In the genomic region with DNA sequence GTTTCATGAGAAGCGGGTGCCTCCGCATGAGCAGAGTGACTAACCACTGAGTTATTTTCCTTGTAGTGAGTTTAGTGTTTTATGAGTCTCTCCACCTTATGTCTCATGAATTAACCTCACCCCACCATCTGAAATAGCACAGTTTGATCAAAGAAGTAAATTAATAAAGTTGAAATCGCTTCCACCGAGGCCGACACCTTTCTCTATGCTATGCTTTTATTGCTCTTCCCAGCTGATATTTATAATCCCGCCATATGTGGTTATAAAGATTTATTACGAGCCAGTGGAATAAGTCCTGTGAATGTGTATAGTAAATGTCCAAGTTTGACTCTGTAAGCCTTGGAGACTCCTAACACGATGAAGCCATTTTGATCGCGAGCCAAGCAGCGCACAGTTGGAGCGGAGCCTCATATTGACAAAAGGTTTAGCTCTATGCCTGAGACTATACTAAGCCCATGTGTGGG, we compare ENCODE assay signal across 24 mouse cellular contexts.
DNase-seq lines count a peak whose midpoint lies in the region; ATAC-seq and TF ChIP-seq lines count a peak whose summit lies in the region.
"Had no signal": no experiment of that assay in that cellular context is flagged by ENCODE, and none has a peak within 500 bp of the region (broad histone marks: within the 10 kb centered on the region; RNA-seq: fewer than 3 reads in every experiment).

No protein-coding gene starts in this region.

- peak; percentile 69; the same call in 1 of the 2 replicates for ATAC-seq in kidney, embryonic 14.5 days (ENCODE audit: low FRiP score, low TSS enrichment)
- peak; percentile 63 for ATAC-seq in intestine, embryonic 15.5 days
- ATAC-seq in liver, postnatal 0 days: no peak
- ATAC-seq: forebrain, embryonic 13.5 days; forebrain, embryonic 16.5 days; Patski had no signal

- H3K4me3 ChIP-seq in kidney, embryonic 14.5 days (ENCODE audit: low read length): no peak overlapping the region
- no peak overlapping the region for H3K4me3 ChIP-seq in intestine, embryonic 15.5 days (replicated peaks)
- no peak overlapping the region for H3K4me3 ChIP-seq in liver, postnatal 0 days (ENCODE audit: low read depth, low read length)
- H3K4me3 ChIP-seq: forebrain, embryonic 10.5 days; forebrain, embryonic 13.5 days; heart, adult 2 months; heart, embryonic 10.5 days; hindbrain, embryonic 12.5 days; hindbrain, embryonic 15.5 days had no signal

- H3K4me1 ChIP-seq in kidney, embryonic 14.5 days (ENCODE audit: control insufficient read depth, insufficient read depth, low read length): no peaks in the 10 kb centered on the region
- H3K4me1 ChIP-seq in intestine, embryonic 15.5 days (replicated peaks): no peaks in the 10 kb centered on the region
- H3K4me1 ChIP-seq in liver, postnatal 0 days (ENCODE audit: insufficient read depth): no peaks in the 10 kb centered on the region
- H3K4me1 ChIP-seq: forebrain, embryonic 10.5 days; forebrain, embryonic 13.5 days; heart, embryonic 10.5 days; hindbrain, embryonic 12.5 days; hindbrain, embryonic 15.5 days had no signal

- no peak overlapping the region for H3K27ac ChIP-seq in kidney, embryonic 14.5 days (ENCODE audit: low read depth, low read length)
- H3K27ac ChIP-seq in intestine, embryonic 15.5 days: no peak overlapping the region
- no peak overlapping the region for H3K27ac ChIP-seq in liver, postnatal 0 days (ENCODE audit: low read depth)
- H3K27ac ChIP-seq: forebrain, embryonic 10.5 days; forebrain, embryonic 13.5 days; heart, adult 2 months; heart, embryonic 10.5 days; hindbrain, embryonic 12.5 days; hindbrain, embryonic 15.5 days had no signal

- no peak for TF ChIP-seq EP300 in liver, postnatal 0 days (IDR thresholded peaks at IDR 0.05; ENCODE audit: low read depth)

- H3K36me3 ChIP-seq in kidney, embryonic 14.5 days (ENCODE audit: control insufficient read depth, insufficient read depth, low read length): no peaks in the 10 kb centered on the region
- H3K36me3 ChIP-seq in intestine, embryonic 15.5 days: no peaks in the 10 kb centered on the region
- H3K36me3 ChIP-seq in liver, postnatal 0 days (replicated peaks; ENCODE audit: insufficient read depth, low read length): no peaks in the 10 kb centered on the region
- H3K36me3 ChIP-seq: forebrain, embryonic 10.5 days; G1E; heart, embryonic 10.5 days; hindbrain, embryonic 12.5 days; hindbrain, embryonic 15.5 days had no signal

- H3K9me3 ChIP-seq in kidney, embryonic 14.5 days (ENCODE audit: control insufficient read depth, low read length): no peaks in the 10 kb centered on the region
- no peaks in the 10 kb centered on the region for H3K9me3 ChIP-seq in intestine, embryonic 15.5 days
- no peaks in the 10 kb centered on the region for H3K9me3 ChIP-seq in liver, postnatal 0 days (ENCODE audit: low read length)
- H3K9me3 ChIP-seq: forebrain, embryonic 10.5 days; forebrain, embryonic 13.5 days; heart, embryonic 10.5 days; hindbrain, embryonic 12.5 days; hindbrain, embryonic 15.5 days had no signal

- DNase-seq in kidney, postnatal 14 days: no peak
- DNase-seq in large intestine, adult 2 months (ENCODE audit: low read depth, low spot score): peak; percentile 32
- DNase-seq in thymus, postnatal 36 days: no peak
- DNase-seq in liver, postnatal 0 days: no peak
- DNase-seq: adrenal gland, postnatal 10 days; adrenal gland, postnatal 36 days; B cell, adult 2 months; cerebellum, adult 18-20 months; cerebellum, adult 9-10 months; cerebellum, postnatal 14 days; gastrocnemius, postnatal 10 days; gastrocnemius, postnatal 36 days; heart, adult 2 months had no signal

- no peak overlapping the region for H3K4me2 ChIP-seq in kidney, embryonic 14.5 days (replicated peaks; ENCODE audit: low read depth, low read length)
- H3K4me2 ChIP-seq in intestine, embryonic 15.5 days (replicated peaks): no peak overlapping the region
- no peak overlapping the region for H3K4me2 ChIP-seq in liver, postnatal 0 days (ENCODE audit: low read depth, low read length)
- H3K4me2 ChIP-seq: forebrain, embryonic 13.5 days; hindbrain, embryonic 12.5 days; hindbrain, embryonic 15.5 days had no signal

- 0 out of 2 replicates have a peak, but pooled peaks cover 2% of the 10 kb centered on the region for H3K27me3 ChIP-seq in kidney, embryonic 14.5 days (ENCODE audit: control insufficient read depth, insufficient read depth, low read length)
- H3K27me3 ChIP-seq in intestine, embryonic 15.5 days (replicated peaks): no peaks in the 10 kb centered on the region
- H3K27me3 ChIP-seq in liver, postnatal 0 days (ENCODE audit: insufficient read depth, low read length): no peaks in the 10 kb centered on the region
- H3K27me3 ChIP-seq: CH12.LX; forebrain, embryonic 13.5 days; hindbrain, embryonic 12.5 days; hindbrain, embryonic 15.5 days; Patski had no signal

- WGBS in kidney, embryonic 14.5 days: 64% methylated on average over 12 of the region's 12 CpGs
- 70% methylated on average over 12 of the region's 12 CpGs for WGBS in intestine, embryonic 15.5 days
- WGBS in large intestine, adult 2 months: 19% methylated on average over 12 of the region's 12 CpGs
- 89% methylated on average over 12 of the region's 12 CpGs for WGBS in liver, postnatal 0 days (ENCODE audit: insufficient replicate concordance)

- H3K9ac ChIP-seq in kidney, embryonic 14.5 days (ENCODE audit: low read depth, low read length): no peak overlapping the region
- no peak overlapping the region for H3K9ac ChIP-seq in intestine, embryonic 15.5 days
- no peak overlapping the region for H3K9ac ChIP-seq in liver, postnatal 0 days (replicated peaks)
- H3K9ac ChIP-seq: forebrain, embryonic 13.5 days; hindbrain, embryonic 12.5 days; hindbrain, embryonic 15.5 days had no signal

- no peak for TF ChIP-seq CTCF in liver, postnatal 0 days (IDR thresholded peaks at IDR 0.05; ENCODE audit: low read depth)
